Mouse (Mus musculus): Measurements from ENCODE around the gene Lhpp.

The Lhpp gene

GRCm38 (mm10) chr7:132738844-132739243 is 128.4 kb downstream of the Lhpp start:
- no peak for DNase-seq (ENCODE audit: low spot score)

- no peak for DNase-seq (ENCODE audit: low spot score)
Observed at GRCm38 (mm10) chr7:132739829-132740228, 129.4 kb downstream of the Lhpp start.

GRCm38 (mm10) chr7:132742912-132743311 is 132.5 kb downstream of the Lhpp start:
- DNase-seq (ENCODE audit: low spot score), result no peak

GRCm38 (mm10) chr7:132747096-132747495 is 136.7 kb downstream of the Lhpp start:
- DNase-seq (ENCODE audit: low spot score), result no peak

- DNase-seq (ENCODE audit: low spot score), result no peak
Observed at GRCm38 (mm10) chr7:132748076-132748769, 137.8 kb downstream of the Lhpp start.

GRCm38 (mm10) chr7:132749504-132749903 is 139.1 kb downstream of the Lhpp start:
- no peak for DNase-seq (ENCODE audit: low spot score)

GRCm38 (mm10) chr7:132751716-132752115 is 141.3 kb downstream of the Lhpp start:
- no peak for DNase-seq (ENCODE audit: low spot score)

GRCm38 (mm10) chr7:132753518-132754388 is 143.3 kb downstream of the Lhpp start:
- DNase-seq (ENCODE audit: low spot score), result no peak

- no peak for DNase-seq (ENCODE audit: low spot score)
Observed at GRCm38 (mm10) chr7:132754389-132754750, 143.9 kb downstream of the Lhpp start.

Data from urinary bladder, postnatal 25 days (tissue).